Mouse (Mus musculus) adrenal gland (tissue): Measurements from ENCODE around the gene Sell.

Experiments
- intact Hi-C: fragments of 180-260 bp; cut with DNase I; formaldehyde crosslinking; loops from one replicate; pipeline ENCODE4 v1.15.1; 2025

The Sell gene

GRCm38 (mm10) chr1:164132609-164133008 is 70.8 kb downstream of the Sell start:
- intact Hi-C loops: loop anchor here (10.0 kb wide), 1 partner anchor 298 kb away; no protein-coding TSS in a partner anchor
